Mouse (Mus musculus) kidney, adult 8-10 months (tissue): ENCODE results near the gene Mrpl58.

Experiments
- DNase-seq, 2 experiments: peaks; one replicate each; pipeline ENCODE4 v3.0.0; 2022

Mrpl58 gene

GRCm38 (mm10) chr11:115403338-115404124 lies at the start of gene Mrpl58:
TSS of gene Mrpl58 (plus strand) at chr11:115403752.
- peak; percentile 76 to 88 for DNase-seq

- DNase-seq: peak in 1 of 2 experiments; percentile 60
Measured at GRCm38 (mm10) chr11:115354183-115354582, 49.4 kb upstream of the Mrpl58 start.

GRCm38 (mm10) chr11:115358468-115358867 lies 45.1 kb upstream of the Mrpl58 start:
- peak; percentile 66 to 76 for DNase-seq

- no peak for DNase-seq
Measured at GRCm38 (mm10) chr11:115359293-115359692, 44.3 kb upstream of the Mrpl58 start.

GRCm38 (mm10) chr11:115359726-115360125 lies 43.8 kb upstream of the Mrpl58 start:
- DNase-seq: no peak

- DNase-seq: no peak
Measured at GRCm38 (mm10) chr11:115364136-115364535, 39.4 kb upstream of the Mrpl58 start.

GRCm38 (mm10) chr11:115366039-115366705 lies 37.4 kb upstream of the Mrpl58 start:
- DNase-seq: no peak

- DNase-seq: no peak
Measured at GRCm38 (mm10) chr11:115366706-115367394, 36.7 kb upstream of the Mrpl58 start.

- peak; percentile 82 to 89 for DNase-seq
Measured at GRCm38 (mm10) chr11:115367395-115367944, 36.1 kb upstream of the Mrpl58 start, which contains the start of gene Hid1. TSS of gene Hid1 (minus strand) at chr11:115367756.

GRCm38 (mm10) chr11:115370368-115370767 lies 33.2 kb upstream of the Mrpl58 start:
- no peak for DNase-seq

GRCm38 (mm10) chr11:115371354-115371753 lies 32.2 kb upstream of the Mrpl58 start:
- DNase-seq: no peak

- DNase-seq: no peak
Measured at GRCm38 (mm10) chr11:115372015-115372414, 31.5 kb upstream of the Mrpl58 start.

- no peak for DNase-seq
Measured at GRCm38 (mm10) chr11:115372737-115373136, 30.8 kb upstream of the Mrpl58 start.

- peak; percentile 47 to 50 for DNase-seq
Measured at GRCm38 (mm10) chr11:115373805-115374694, 29.5 kb upstream of the Mrpl58 start.

- no peak for DNase-seq
Measured at GRCm38 (mm10) chr11:115374695-115375425, 28.7 kb upstream of the Mrpl58 start.

GRCm38 (mm10) chr11:115376722-115377121 lies 26.8 kb upstream of the Mrpl58 start:
- no peak for DNase-seq

- no peak for DNase-seq
Measured at GRCm38 (mm10) chr11:115377254-115377653, 26.3 kb upstream of the Mrpl58 start.

GRCm38 (mm10) chr11:115377854-115378253 lies 25.7 kb upstream of the Mrpl58 start:
- DNase-seq: no peak

- DNase-seq: no peak
Measured at GRCm38 (mm10) chr11:115381276-115381675, 22.3 kb upstream of the Mrpl58 start.

GRCm38 (mm10) chr11:115381743-115382539 lies 21.6 kb upstream of the Mrpl58 start, which contains the start of gene Cdr2l:
TSS of gene Cdr2l (plus strand) at chr11:115381916.
- peak; percentile 92 for DNase-seq
